Mouse (Mus musculus): ENCODE data around the gene Fads3. TPM values are rescaled to one million over a fixed set of nuclear protein-coding genes. Genes with fewer than 3 reads are reported as not detected.
A peak's percentile ranks its signal among the peaks of the same experiment; 100 is the strongest.

Gene Fads3
- polyA plus RNA-seq, 1 experiment from 2014 or later, result 32.3 TPM

- 0 out of 2 replicates have a peak overlapping the region, but pooled peaks have one; percentile 35 for H3K27ac ChIP-seq (replicated peaks)
- peaks cover 80% of the 10 kb centered on the region for H3K36me3 ChIP-seq
- H3K4me1 ChIP-seq, result peaks cover 7% of the 10 kb centered on the region; the same call in 1 of the 2 replicates
- no peak overlapping the region for H3K4me3 ChIP-seq (replicated peaks)
- H3K4me2 ChIP-seq, result no peak overlapping the region
- no peak for ATAC-seq (ENCODE audit: low FRiP score)
- WGBS, result 77% methylated on average over 10 of the region's 10 CpGs
- no peak overlapping the region for H3K9ac ChIP-seq (replicated peaks)
- no peaks in the 10 kb centered on the region for H3K9me3 ChIP-seq (replicated peaks)
- no peaks in the 10 kb centered on the region for H3K27me3 ChIP-seq (replicated peaks)
Observed at GRCm38 (mm10) chr19:10064173-10065012, 23.0 kb downstream of the Fads3 start.

DNA sequence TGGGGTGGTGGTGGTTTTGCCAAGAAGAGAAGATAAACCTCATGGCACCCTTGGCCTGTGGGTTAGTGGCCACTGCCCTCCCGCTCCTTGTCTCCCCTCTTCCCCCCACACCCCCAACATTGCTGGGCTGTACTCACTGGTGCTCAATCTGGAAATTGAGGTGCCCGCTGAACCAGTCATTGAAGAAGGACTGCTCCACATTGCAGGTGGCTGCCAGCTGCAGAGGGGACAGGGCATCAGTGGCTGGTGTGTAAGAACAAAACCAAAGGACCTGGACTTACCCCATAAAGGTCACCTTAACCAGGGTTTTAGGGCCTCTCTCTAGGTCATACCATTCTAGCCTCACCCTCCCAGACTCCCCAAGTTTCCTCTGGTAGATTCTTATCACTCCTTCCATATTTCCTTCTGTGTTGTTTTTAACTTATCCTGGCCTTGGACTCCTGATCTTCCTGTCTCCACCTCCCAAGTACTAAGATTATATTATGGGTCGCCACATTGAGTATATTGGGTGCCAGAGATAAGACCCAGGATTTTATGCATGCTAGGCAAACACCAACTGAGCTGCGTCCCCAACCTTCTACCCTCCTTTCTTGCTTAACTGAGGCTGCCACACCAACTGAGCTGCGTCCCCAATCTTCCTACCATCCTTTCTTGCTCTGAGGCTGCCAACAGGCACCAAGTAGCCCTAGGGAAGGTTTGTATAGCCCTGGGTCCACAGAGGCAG is 24.3 kb downstream of the Fads3 start:
- 95% methylated on average over 5 of the region's 5 CpGs for WGBS
- peaks cover 92% of the 10 kb centered on the region for H3K36me3 ChIP-seq
- ATAC-seq (ENCODE audit: low FRiP score), result no peak

GRCm38 (mm10) chr19:10066189-10066500 is 24.8 kb downstream of the Fads3 start:
- Histone ChIP-seq H3K4me3 (replicated peaks) (no peak overlapping the region), H3K27ac (replicated peaks) (no peak overlapping the region), H3K36me3 (peaks cover 96% of the 10 kb centered on the region), H3K9ac (replicated peaks) (no peak overlapping the region), H3K4me1 (0 out of 2 replicates have a peak, but pooled peaks cover 3% of the 10 kb centered on the region), H3K4me2 (no peak overlapping the region), H3K9me3 (replicated peaks) (no peaks in the 10 kb centered on the region), H3K27me3 (replicated peaks) (no peaks in the 10 kb centered on the region)
- no peak for ATAC-seq (ENCODE audit: low FRiP score)
- WGBS, result 93% methylated on average over 4 of the region's 4 CpGs

More for the DNA sequence above, 24.3 kb downstream of the Fads3 start:
- Histone ChIP-seq H3K4me2 (no peak overlapping the region), H3K9me3 (replicated peaks) (no peaks in the 10 kb centered on the region), H3K27me3 (replicated peaks) (no peaks in the 10 kb centered on the region), H3K27ac (replicated peaks) (no peak overlapping the region), H3K4me1 (peaks cover 7% of the 10 kb centered on the region; the same call in 1 of the 2 replicates), H3K9ac (replicated peaks) (no peak overlapping the region), H3K4me3 (replicated peaks) (no peak overlapping the region)

- H3K9me3 ChIP-seq (replicated peaks), result no peaks in the 10 kb centered on the region
- H3K4me2 ChIP-seq, result no peak overlapping the region
- H3K9ac ChIP-seq (replicated peaks), result no peak overlapping the region
- 0 out of 2 replicates have a peak, but pooled peaks cover 7% of the 10 kb centered on the region for H3K4me1 ChIP-seq
- no peaks in the 10 kb centered on the region for H3K27me3 ChIP-seq (replicated peaks)
- no peak for ATAC-seq (ENCODE audit: low FRiP score)
- no peak overlapping the region for H3K27ac ChIP-seq (replicated peaks)
- H3K36me3 ChIP-seq, result peaks cover 96% of the 10 kb centered on the region
- H3K4me3 ChIP-seq (replicated peaks), result no peak overlapping the region
- WGBS, result 95% methylated on average over 3 of the region's 3 CpGs
Observed at GRCm38 (mm10) chr19:10066502-10066901, 25.1 kb downstream of the Fads3 start.

GRCm38 (mm10) chr19:10067701-10068100 is 26.3 kb downstream of the Fads3 start:
- Histone ChIP-seq H3K27ac (replicated peaks) (no peak overlapping the region), H3K9ac (replicated peaks) (no peak overlapping the region), H3K4me2 (no peak overlapping the region), H3K9me3 (replicated peaks) (no peaks in the 10 kb centered on the region), H3K4me3 (replicated peaks) (no peak overlapping the region), H3K36me3 (peaks cover 93% of the 10 kb centered on the region), H3K4me1 (0 out of 2 replicates have a peak, but pooled peaks cover 7% of the 10 kb centered on the region), H3K27me3 (replicated peaks) (no peaks in the 10 kb centered on the region)
- ATAC-seq (ENCODE audit: low FRiP score), result no peak
- WGBS, result 71% methylated on average over 7 of the region's 7 CpGs

DNA sequence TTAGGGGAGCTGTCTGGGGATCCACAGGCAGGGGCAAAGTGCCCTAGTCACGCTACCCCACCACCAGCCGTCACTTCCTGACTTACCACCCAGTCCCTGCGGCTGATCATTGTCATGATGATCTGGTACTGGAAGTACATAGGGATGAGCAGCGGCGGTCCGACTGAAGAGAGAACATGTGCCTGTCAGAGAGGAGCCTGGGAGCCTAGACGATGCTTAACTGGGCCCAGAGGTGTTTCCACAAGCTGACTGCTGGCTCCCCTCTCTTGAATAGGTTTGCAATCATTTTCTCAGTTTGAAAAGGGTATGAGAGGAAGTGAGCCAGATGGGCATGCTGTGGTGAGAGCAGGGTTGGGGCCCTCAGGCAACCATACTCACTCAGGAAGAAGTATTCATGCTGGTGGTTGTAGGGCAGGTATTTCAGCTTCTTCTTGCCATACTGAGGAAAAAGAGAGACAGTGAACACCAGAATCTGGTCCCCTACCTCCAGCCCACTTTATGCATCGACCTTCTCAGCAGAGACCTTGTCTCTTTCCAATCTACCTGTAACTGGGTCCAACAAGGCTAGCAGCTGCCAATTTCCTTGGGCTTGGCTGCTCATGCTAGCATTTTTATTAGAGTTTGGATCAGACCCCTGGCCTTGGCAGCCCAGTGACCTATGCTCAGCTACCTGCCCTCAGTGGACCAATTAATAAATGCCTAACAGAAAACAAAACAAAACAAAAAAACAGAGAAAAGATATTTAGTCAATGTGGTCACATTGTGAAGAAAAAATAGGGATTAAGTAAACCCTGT is 29.0 kb downstream of the Fads3 start:
- no peak for ATAC-seq (ENCODE audit: low FRiP score)
- H3K27ac ChIP-seq (replicated peaks), result no peak overlapping the region; the same call in 1 of the 2 replicates
- 92% methylated on average over 8 of the region's 8 CpGs for WGBS
- no peak overlapping the region for H3K4me3 ChIP-seq (replicated peaks)
- 0 out of 2 replicates have a peak, but pooled peaks cover 4% of the 10 kb centered on the region for H3K4me1 ChIP-seq
- H3K9ac ChIP-seq (replicated peaks), result no peak overlapping the region
- peaks cover 94% of the 10 kb centered on the region for H3K36me3 ChIP-seq
- no peaks in the 10 kb centered on the region for H3K27me3 ChIP-seq (replicated peaks)
- no peak overlapping the region for H3K4me2 ChIP-seq
- H3K9me3 ChIP-seq (replicated peaks), result no peaks in the 10 kb centered on the region

GRCm38 (mm10) chr19:10071166-10071565 is 29.8 kb downstream of the Fads3 start:
- Histone ChIP-seq H3K9ac (replicated peaks) (no peak overlapping the region), H3K9me3 (replicated peaks) (no peaks in the 10 kb centered on the region), H3K27me3 (replicated peaks) (no peaks in the 10 kb centered on the region), H3K27ac (replicated peaks) (peak overlapping the region; percentile 61), H3K4me3 (replicated peaks) (no peak overlapping the region), H3K36me3 (peaks cover 94% of the 10 kb centered on the region), H3K4me2 (no peak overlapping the region), H3K4me1 (0 out of 2 replicates have a peak, but pooled peaks cover 4% of the 10 kb centered on the region)
- WGBS, result 66% methylated on average over 5 of the region's 5 CpGs
- ATAC-seq (ENCODE audit: low FRiP score), result peak; percentile 36; the same call in 1 of the 2 replicates

DNA sequence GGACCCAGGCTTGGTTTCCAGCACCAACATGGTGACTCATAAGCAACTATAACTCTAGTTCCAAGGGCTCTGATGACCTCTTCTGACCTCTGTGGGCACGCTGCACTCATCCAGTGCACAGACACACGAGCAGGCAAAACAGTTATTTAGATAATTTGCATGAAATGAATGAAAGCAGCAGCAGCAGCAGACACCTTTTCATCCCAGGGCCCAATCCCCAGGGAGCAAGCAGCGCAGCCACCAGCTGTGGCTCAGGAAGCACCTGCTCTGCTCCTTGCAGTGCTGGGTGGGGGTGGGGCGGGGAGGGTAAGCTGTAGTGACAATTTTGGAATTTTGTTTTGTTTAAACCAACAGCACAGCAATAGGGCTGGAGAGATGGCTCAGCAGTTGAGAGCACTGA is 30.5 kb downstream of the Fads3 start:
- ATAC-seq (ENCODE audit: low FRiP score), result no peak
- WGBS, result 55% methylated on average over 4 of the region's 4 CpGs
- 0 out of 2 replicates have a peak, but pooled peaks cover 4% of the 10 kb centered on the region for H3K4me1 ChIP-seq
- no peaks in the 10 kb centered on the region for H3K27me3 ChIP-seq (replicated peaks)
- H3K27ac ChIP-seq (replicated peaks), result peak overlapping the region; percentile 61
- no peak overlapping the region for H3K4me3 ChIP-seq (replicated peaks)
- H3K9me3 ChIP-seq (replicated peaks), result no peaks in the 10 kb centered on the region
- H3K4me2 ChIP-seq, result no peak overlapping the region
- no peak overlapping the region for H3K9ac ChIP-seq (replicated peaks)
- H3K36me3 ChIP-seq, result peaks cover 95% of the 10 kb centered on the region

DNA sequence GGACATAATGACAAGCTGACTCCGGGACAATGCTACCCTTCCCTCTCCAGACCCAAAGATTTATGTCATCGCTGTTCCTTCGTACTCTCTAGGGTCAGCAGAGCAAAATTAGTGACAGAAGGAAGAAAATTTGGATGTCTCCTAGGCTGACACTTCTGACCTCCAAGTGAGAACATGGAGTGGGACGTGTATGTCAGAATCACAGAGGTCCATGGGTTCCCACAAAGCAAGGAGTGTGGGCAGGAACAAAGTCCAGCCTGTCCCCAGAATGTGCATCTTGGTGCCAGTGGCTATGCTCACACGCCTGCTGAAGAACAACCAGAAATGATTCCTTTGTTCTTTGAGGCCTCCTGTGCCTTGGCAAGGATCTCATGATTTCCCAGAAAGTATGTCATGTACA is 31.8 kb downstream of the Fads3 start:
- no peaks in the 10 kb centered on the region for H3K9me3 ChIP-seq (replicated peaks)
- peaks cover 96% of the 10 kb centered on the region for H3K36me3 ChIP-seq
- 84% methylated on average over 5 of the region's 5 CpGs for WGBS
- H3K27ac ChIP-seq (replicated peaks), result no peak overlapping the region
- H3K4me1 ChIP-seq, result 0 out of 2 replicates have a peak, but pooled peaks cover 4% of the 10 kb centered on the region
- H3K4me2 ChIP-seq, result no peak overlapping the region
- no peak for ATAC-seq (ENCODE audit: low FRiP score)
- H3K27me3 ChIP-seq (replicated peaks), result no peaks in the 10 kb centered on the region
- no peak overlapping the region for H3K4me3 ChIP-seq (replicated peaks)
- H3K9ac ChIP-seq (replicated peaks), result no peak overlapping the region

- Histone ChIP-seq H3K9me3 (replicated peaks) (no peaks in the 10 kb centered on the region), H3K36me3 (peaks cover 98% of the 10 kb centered on the region), H3K4me3 (replicated peaks) (no peak overlapping the region), H3K9ac (replicated peaks) (no peak overlapping the region), H3K4me1 (no peaks in the 10 kb centered on the region), H3K4me2 (no peak overlapping the region), H3K27me3 (replicated peaks) (no peaks in the 10 kb centered on the region), H3K27ac (replicated peaks) (no peak overlapping the region)
- 84% methylated on average over 6 of the region's 6 CpGs for WGBS
- no peak for ATAC-seq (ENCODE audit: low FRiP score)
Observed at GRCm38 (mm10) chr19:10078392-10078791, 37.0 kb downstream of the Fads3 start.

- Histone ChIP-seq H3K27ac (replicated peaks) (no peak overlapping the region), H3K36me3 (peaks cover 96% of the 10 kb centered on the region), H3K4me3 (replicated peaks) (no peak overlapping the region), H3K4me1 (no peaks in the 10 kb centered on the region), H3K9me3 (replicated peaks) (no peaks in the 10 kb centered on the region), H3K27me3 (replicated peaks) (no peaks in the 10 kb centered on the region), H3K9ac (replicated peaks) (no peak overlapping the region), H3K4me2 (no peak overlapping the region)
- ATAC-seq (ENCODE audit: low FRiP score), result no peak
- 87% methylated on average over 7 of the region's 7 CpGs for WGBS
Observed at GRCm38 (mm10) chr19:10080384-10080783, 39.0 kb downstream of the Fads3 start.
